Mouse (Mus musculus): ENCODE measurements around the gene Usp51. TPM values are rescaled to one million over a fixed set of nuclear protein-coding genes. Genes with fewer than 3 reads are reported as not detected.

The Usp51 gene
- polyA plus RNA-seq, 1 experiment from 2014 or later, result 1.9 TPM

Other genes with a start within 250 kb of the Usp51 start
- gene Shroom2, start 237.0 kb upstream of the Usp51 start, polyA plus RNA-seq (2014; fragmentation: Nextera tagmentation; extraction: Ambion mirVana), result 5.8 and 7.3 TPM in 2 replicates
- gene Gpr143, start 224.5 kb upstream of the Usp51 start, polyA plus RNA-seq (2014; fragmentation: Nextera tagmentation; extraction: Ambion mirVana), result 0.19 TPM in 1 of 2 replicates, not detected in the other
- gene Mageh1, start 31.1 kb downstream of the Usp51 start, polyA plus RNA-seq (2014; fragmentation: Nextera tagmentation; extraction: Ambion mirVana), result 32.6 and 46.9 TPM in 2 replicates
- gene Foxr2, start 112.3 kb downstream of the Usp51 start, polyA plus RNA-seq (2014; fragmentation: Nextera tagmentation; extraction: Ambion mirVana), result not detected in 2 replicates
- gene Rragb, start 133.5 kb downstream of the Usp51 start, polyA plus RNA-seq (2014; fragmentation: Nextera tagmentation; extraction: Ambion mirVana), result 1.5 and 1.7 TPM in 2 replicates
- 1.6 and 2.1 TPM in 2 replicates for gene Klf8, start 231.0 kb downstream of the Usp51 start, polyA plus RNA-seq (2014; fragmentation: Nextera tagmentation; extraction: Ambion mirVana)

Data from heart, embryonic 11.5 days (tissue).